Mouse (Mus musculus): ENCODE results near the gene Dtx1. TPM values are rescaled to one million over a fixed set of nuclear protein-coding genes. Genes with fewer than 3 reads are reported as not detected.

Gene Dtx1
- polyA plus RNA-seq, 1 experiment from 2014 or later, result 0.74 TPM

- Histone ChIP-seq H3K4me3 (no peak overlapping the region), H3K36me3 (no peaks in the 10 kb centered on the region), H3K27ac (replicated peaks) (no peak overlapping the region), H3K9ac (no peak overlapping the region), H3K9me3 (no peaks in the 10 kb centered on the region), H3K27me3 (replicated peaks) (peaks cover 100% of the 10 kb centered on the region), H3K4me1 (0 out of 2 replicates have a peak, but pooled peaks cover 4% of the 10 kb centered on the region), H3K4me2 (no peak overlapping the region)
- WGBS, result 73% methylated on average over 3 of the region's 3 CpGs
- ATAC-seq (ENCODE audit: extremely low read depth, insufficient number of reproducible peaks, low FRiP score, low TSS enrichment), result no peak
Observed at GRCm38 (mm10) chr5:120703660-120704059, 8.1 kb downstream of the Dtx1 start.

- H3K9ac ChIP-seq, result no peak overlapping the region
- H3K4me3 ChIP-seq, result no peak overlapping the region
- no peaks in the 10 kb centered on the region for H3K36me3 ChIP-seq
- H3K4me2 ChIP-seq, result no peak overlapping the region
- no peaks in the 10 kb centered on the region for H3K9me3 ChIP-seq
- 69% methylated on average over 2 of the region's 2 CpGs for WGBS
- H3K27ac ChIP-seq (replicated peaks), result no peak overlapping the region
- peaks cover 100% of the 10 kb centered on the region for H3K27me3 ChIP-seq (replicated peaks)
- no peak for ATAC-seq (ENCODE audit: extremely low read depth, insufficient number of reproducible peaks, low FRiP score, low TSS enrichment)
- 0 out of 2 replicates have a peak, but pooled peaks cover 4% of the 10 kb centered on the region for H3K4me1 ChIP-seq
Observed at GRCm38 (mm10) chr5:120702969-120703368, 8.8 kb downstream of the Dtx1 start.

GRCm38 (mm10) chr5:120702421-120702820, 9.3 kb downstream of the Dtx1 start:
- H3K4me3 ChIP-seq, result no peak overlapping the region
- no peaks in the 10 kb centered on the region for H3K36me3 ChIP-seq
- no peaks in the 10 kb centered on the region for H3K9me3 ChIP-seq
- no peak overlapping the region for H3K4me2 ChIP-seq
- 0 out of 2 replicates have a peak, but pooled peaks cover 4% of the 10 kb centered on the region for H3K4me1 ChIP-seq
- no peak for ATAC-seq (ENCODE audit: extremely low read depth, insufficient number of reproducible peaks, low FRiP score, low TSS enrichment)
- no peak overlapping the region for H3K9ac ChIP-seq
- peaks cover 100% of the 10 kb centered on the region for H3K27me3 ChIP-seq (replicated peaks)
- 78% methylated on average over 4 of the region's 4 CpGs for WGBS
- H3K27ac ChIP-seq (replicated peaks), result no peak overlapping the region

- ATAC-seq (ENCODE audit: extremely low read depth, insufficient number of reproducible peaks, low FRiP score, low TSS enrichment), result no peak
- Histone ChIP-seq H3K9me3 (no peaks in the 10 kb centered on the region), H3K4me3 (no peak overlapping the region), H3K9ac (no peak overlapping the region), H3K27ac (replicated peaks) (no peak overlapping the region), H3K36me3 (no peaks in the 10 kb centered on the region), H3K27me3 (replicated peaks) (peaks cover 100% of the 10 kb centered on the region), H3K4me1 (no peaks in the 10 kb centered on the region), H3K4me2 (no peak overlapping the region)
- WGBS, result 57% methylated on average over 11 of the region's 11 CpGs
Observed at GRCm38 (mm10) chr5:120700996-120701790, 10.5 kb downstream of the Dtx1 start.

- Histone ChIP-seq H3K4me1 (peaks cover 7% of the 10 kb centered on the region; the same call in 1 of the 2 replicates), H3K27ac (replicated peaks) (no peak overlapping the region), H3K9me3 (no peaks in the 10 kb centered on the region), H3K4me2 (no peak overlapping the region), H3K4me3 (no peak overlapping the region), H3K9ac (no peak overlapping the region), H3K27me3 (replicated peaks) (peaks cover 100% of the 10 kb centered on the region), H3K36me3 (no peaks in the 10 kb centered on the region)
- WGBS, result 55% methylated on average over 16 of the region's 16 CpGs
- ATAC-seq (ENCODE audit: extremely low read depth, insufficient number of reproducible peaks, low FRiP score, low TSS enrichment), result no peak
Observed at GRCm38 (mm10) chr5:120698801-120699391, 12.8 kb downstream of the Dtx1 start.

GRCm38 (mm10) chr5:120698181-120698580, 13.5 kb downstream of the Dtx1 start:
- H3K4me1 ChIP-seq, result peaks cover 7% of the 10 kb centered on the region; the same call in 1 of the 2 replicates
- H3K27ac ChIP-seq (replicated peaks), result no peak overlapping the region
- H3K27me3 ChIP-seq (replicated peaks), result peaks cover 100% of the 10 kb centered on the region
- H3K36me3 ChIP-seq, result no peaks in the 10 kb centered on the region
- no peak overlapping the region for H3K4me2 ChIP-seq
- H3K4me3 ChIP-seq, result no peak overlapping the region
- no peak for ATAC-seq (ENCODE audit: extremely low read depth, insufficient number of reproducible peaks, low FRiP score, low TSS enrichment)
- WGBS, result 50% methylated on average over 3 of the region's 3 CpGs
- H3K9me3 ChIP-seq, result no peaks in the 10 kb centered on the region
- no peak overlapping the region for H3K9ac ChIP-seq

- H3K27ac ChIP-seq (replicated peaks), result no peak overlapping the region
- H3K36me3 ChIP-seq, result no peaks in the 10 kb centered on the region
- peaks cover 7% of the 10 kb centered on the region; the same call in 1 of the 2 replicates for H3K4me1 ChIP-seq
- no peak overlapping the region for H3K9ac ChIP-seq
- 41% methylated on average over 4 of the region's 4 CpGs for WGBS
- H3K4me3 ChIP-seq, result no peak overlapping the region
- no peak for ATAC-seq (ENCODE audit: extremely low read depth, insufficient number of reproducible peaks, low FRiP score, low TSS enrichment)
- no peak overlapping the region for H3K4me2 ChIP-seq
- H3K27me3 ChIP-seq (replicated peaks), result peaks cover 100% of the 10 kb centered on the region
- no peaks in the 10 kb centered on the region for H3K9me3 ChIP-seq
Observed at GRCm38 (mm10) chr5:120696865-120697264, 14.9 kb downstream of the Dtx1 start.

GRCm38 (mm10) chr5:120696057-120696743, 15.5 kb downstream of the Dtx1 start:
- no peak overlapping the region for H3K4me3 ChIP-seq
- no peaks in the 10 kb centered on the region for H3K36me3 ChIP-seq
- WGBS, result 65% methylated on average over 16 of the region's 16 CpGs

GRCm38 (mm10) chr5:120694695-120695074, 17.0 kb downstream of the Dtx1 start:
- WGBS, result 3% methylated on average over 41 of the region's 41 CpGs
- Histone ChIP-seq H3K4me3 (peak overlapping the region; percentile 37), H3K9me3 (no peaks in the 10 kb centered on the region), H3K4me1 (peaks cover 7% of the 10 kb centered on the region; the same call in 1 of the 2 replicates), H3K27me3 (replicated peaks) (peaks cover 99% of the 10 kb centered on the region), H3K27ac (replicated peaks) (no peak overlapping the region), H3K36me3 (no peaks in the 10 kb centered on the region), H3K4me2 (peak overlapping the region; percentile 57), H3K9ac (peak overlapping the region; percentile 30; the same call in 1 of the 2 replicates)
- no peak for ATAC-seq (ENCODE audit: extremely low read depth, insufficient number of reproducible peaks, low FRiP score, low TSS enrichment)

More at GRCm38 (mm10) chr5:120696057-120696743, 15.5 kb downstream of the Dtx1 start:
- H3K27ac ChIP-seq (replicated peaks), result no peak overlapping the region
- peaks cover 100% of the 10 kb centered on the region for H3K27me3 ChIP-seq (replicated peaks)
- H3K4me1 ChIP-seq, result peaks cover 7% of the 10 kb centered on the region; the same call in 1 of the 2 replicates
- ATAC-seq (ENCODE audit: extremely low read depth, insufficient number of reproducible peaks, low FRiP score, low TSS enrichment), result no peak
- no peak overlapping the region for H3K4me2 ChIP-seq
- no peak overlapping the region for H3K9ac ChIP-seq
- no peaks in the 10 kb centered on the region for H3K9me3 ChIP-seq

GRCm38 (mm10) chr5:120693931-120694694, 17.6 kb downstream of the Dtx1 start:
- no peak overlapping the region for H3K27ac ChIP-seq (replicated peaks)
- no peaks in the 10 kb centered on the region for H3K36me3 ChIP-seq
- peak overlapping the region; percentile 57 for H3K4me2 ChIP-seq
- ATAC-seq (ENCODE audit: extremely low read depth, insufficient number of reproducible peaks, low FRiP score, low TSS enrichment), result no peak
- H3K9ac ChIP-seq, result peak overlapping the region; percentile 30; the same call in 1 of the 2 replicates
- H3K27me3 ChIP-seq (replicated peaks), result peaks cover 96% of the 10 kb centered on the region
- WGBS, result 14% methylated on average over 38 of the region's 38 CpGs
- peaks cover 7% of the 10 kb centered on the region; the same call in 1 of the 2 replicates for H3K4me1 ChIP-seq
- H3K9me3 ChIP-seq, result no peaks in the 10 kb centered on the region
- peak overlapping the region; percentile 37 for H3K4me3 ChIP-seq
